Mouse (Mus musculus) liver, embryonic 14.5 days (tissue): Measurements from ENCODE around the gene Thsd4. TPM values are rescaled to one million over a fixed set of nuclear protein-coding genes. Genes with fewer than 3 reads are reported as not detected.
A peak's percentile ranks its signal among the peaks of the same experiment; 100 is the strongest.

Experiments used
- ATAC-seq: fragments of 200-750 bp; cut with Nextera tagmentation; 2 replicates; pipeline ENCODE4 v1.8.0; 2017; ENCODE audit warnings: moderate number of reproducible peaks, mild to moderate bottlenecking, moderate library complexity; ENCODE audit not compliant: insufficient read depth
- DNase-seq, 3 experiments: peaks; one replicate each; pipeline ENCODE4 v3.0.0-alpha.2; 2012 to 2013; ENCODE audit warnings: low read depth in 3 of 3, low spot score in 3 of 3
- H3K27ac ChIP-seq: fragments of 300-500 bp; sonication (generic); 2 replicates; pipeline ENCODE4 v1.5.1; 2014; ENCODE audit warnings: moderate library complexity, mild to moderate bottlenecking, control low read depth, inconsistent platforms
- H3K27me3 ChIP-seq: fragments of 300-500 bp; sonication (generic); 2 replicates; pipeline ENCODE4 v1.6.1; 2014; ENCODE audit warnings: mild to moderate bottlenecking, low read length, moderate library complexity; ENCODE audit not compliant: control insufficient read depth, insufficient read depth
- H3K36me3 ChIP-seq: fragments of 300-500 bp; sonication (generic); replicated peaks from 2 replicates; pipeline ENCODE4 v1.6.1; 2014; ENCODE audit warnings: low read depth; ENCODE audit not compliant: control insufficient read depth, insufficient read depth
- H3K4me1 ChIP-seq, 2 experiments: fragments of 200-500 bp in 1 of 2; fragments of 300-500 bp in 1 of 2; sonication (generic) in 1 of 2; replicated peaks; 2 replicates each; pipeline ENCODE4 v1.6.1; 2012 to 2014; ENCODE audit warnings: antibody characterized with exemption in 1 of 2, inconsistent platforms in 1 of 2, low read length in 1 of 2; ENCODE audit not compliant: control insufficient read depth in 2 of 2, insufficient read depth in 2 of 2
- H3K4me2 ChIP-seq: fragments of 300-500 bp; sonication (generic); 2 replicates; pipeline ENCODE4 v1.6.1; 2014; ENCODE audit warnings: low read depth, mild to moderate bottlenecking, control low read depth, moderate library complexity
- H3K4me3 ChIP-seq, 2 experiments: fragments of 200-500 bp in 1 of 2; fragments of 300-500 bp in 1 of 2; sonication (generic) in 1 of 2; 2 replicates each; pipeline ENCODE4 v1.5.1; 2012 to 2014; ENCODE audit warnings: low read depth in 2 of 2, low read length in 2 of 2, mild to moderate bottlenecking in 2 of 2, control low read depth in 1 of 2, inconsistent platforms in 1 of 2, moderate library complexity in 1 of 2; ENCODE audit not compliant: insufficient read depth in 1 of 2
- H3K9ac ChIP-seq: fragments of 300-500 bp; sonication (generic); replicated peaks from 2 replicates; pipeline ENCODE4 v1.6.1; 2014; ENCODE audit warnings: mild to moderate bottlenecking, control low read depth, moderate library complexity
- H3K9me3 ChIP-seq: fragments of 300-500 bp; sonication (generic); 2 replicates; pipeline ENCODE4 v1.6.1; 2016; ENCODE audit warnings: low read length, mixed read lengths; ENCODE audit not compliant: control insufficient read depth
- CTCF ChIP-seq: IDR thresholded peaks from 2 replicates; pipeline ENCODE4 v1.5.1; 2016; ENCODE audit warnings: antibody characterized with exemption, low read depth, control low read depth
- EP300 ChIP-seq: IDR thresholded peaks from 2 replicates; pipeline ENCODE4 v1.6.1; 2016; ENCODE audit warnings: antibody characterized with exemption, low read depth
- WGBS: fragments of 180-500 bp; shearing (Covaris S2); extraction: QIAGEN DNeasy Blood & Tissue Kit; methylation state at CpG from one replicate; pipeline ENCODE4 v1.1.7; 2014; ENCODE audit not compliant: insufficient replicate concordance; 5-methylcytosine and 5-hydroxymethylcytosine counted together
- polyA plus RNA-seq, 2 experiments: library from polyadenylated mRNA; depleted of rRNA in 1 of 2; stranded (reverse) in 1 of 2; unstranded in 1 of 2; fragments of >200 nt; fragmentation: Nextera tagmentation in 1 of 2; extraction: Ambion mirVana in 1 of 2; gene quantifications; 2 replicates each; pipeline versions ENCODE4 v1.2.1 to v1.2.3; 2012 to 2014

Gene Thsd4
- polyA plus RNA-seq, 2 experiments = 0.43 to 0.48 TPM

- Histone ChIP-seq H3K27me3 (no peaks in the 10 kb centered on the region), H3K36me3 (no peaks in the 10 kb centered on the region), H3K4me2 (no peak overlapping the region), H3K9me3 (no peaks in the 10 kb centered on the region), H3K4me3 (no peak overlapping the region), H3K9ac (no peak overlapping the region), H3K4me1 (peaks cover 2 to 8% of the 10 kb centered on the region in 2 experiments), H3K27ac (no peak overlapping the region)
- ATAC-seq (no peak), DNase-seq (no peak)
- TF ChIP-seq EP300 (no peak), CTCF (no peak)
- 69% methylated on average over 4 of the region's 4 CpGs for WGBS
Observed at GRCm38 (mm10) chr9:60373161-60373737, 148.6 kb downstream of the Thsd4 start.

DNA sequence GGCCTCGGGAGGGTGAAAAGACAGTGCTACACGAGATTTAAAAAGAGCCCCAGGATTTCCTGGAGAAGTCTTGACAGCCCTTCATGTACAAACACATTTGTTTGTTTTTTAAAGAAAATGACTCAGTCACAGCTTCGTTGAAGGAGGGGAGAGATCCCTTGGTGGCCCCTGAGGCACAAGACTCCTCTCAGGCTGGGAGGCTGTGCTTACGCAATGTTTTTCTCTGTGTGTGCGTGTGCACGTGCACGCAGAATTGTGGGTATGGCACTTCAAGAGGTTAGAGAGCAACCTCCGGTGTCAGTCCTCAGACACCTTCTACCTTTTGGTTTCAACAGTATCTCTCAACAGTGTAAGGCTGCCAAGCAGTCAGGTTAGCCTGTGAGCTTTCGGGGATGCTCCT lies 153.3 kb downstream of the Thsd4 start:
- TF ChIP-seq CTCF (no peak), EP300 (no peak)
- Histone ChIP-seq H3K9me3 (no peaks in the 10 kb centered on the region), H3K4me3 (no peak overlapping the region), H3K36me3 (no peaks in the 10 kb centered on the region), H3K9ac (no peak overlapping the region), H3K4me2 (peak overlapping the region; percentile 40), H3K27me3 (no peaks in the 10 kb centered on the region), H3K4me1 (peaks cover 8 to 22% of the 10 kb centered on the region in 2 experiments), H3K27ac (no peak overlapping the region)
- ATAC-seq (no peak), DNase-seq (no peak)
- WGBS = 52% methylated on average over 9 of the region's 9 CpGs

GRCm38 (mm10) chr9:60367617-60368305 lies 154.1 kb downstream of the Thsd4 start:
- DNase-seq = peak; percentile 24 to 59 (median 45)
- H3K27me3 ChIP-seq = no peaks in the 10 kb centered on the region
- H3K9ac ChIP-seq = no peak overlapping the region
- no peak overlapping the region for H3K4me3 ChIP-seq
- H3K9me3 ChIP-seq = no peaks in the 10 kb centered on the region
- H3K27ac ChIP-seq = no peak overlapping the region
- H3K4me2 ChIP-seq = peak overlapping the region; percentile 40
- WGBS = 16% methylated on average over 10 of the region's 10 CpGs
- H3K36me3 ChIP-seq = no peaks in the 10 kb centered on the region
- ATAC-seq = peak; percentile 96
- TF ChIP-seq CTCF (no peak), EP300 (peak; percentile 83)
- peaks cover 8 to 22% of the 10 kb centered on the region in 2 experiments for H3K4me1 ChIP-seq

- Histone ChIP-seq H3K4me3 (no peak overlapping the region), H3K27ac (no peak overlapping the region), H3K9ac (no peak overlapping the region), H3K9me3 (no peaks in the 10 kb centered on the region), H3K36me3 (no peaks in the 10 kb centered on the region), H3K27me3 (no peaks in the 10 kb centered on the region), H3K4me2 (no peak overlapping the region), H3K4me1 (peaks cover 8 to 22% of the 10 kb centered on the region in 2 experiments)
- no peak for ATAC-seq
- DNase-seq = no peak
- TF ChIP-seq EP300 = no peak
- TF ChIP-seq CTCF = no peak
- WGBS = 59% methylated on average over 14 of the region's 14 CpGs
Observed at GRCm38 (mm10) chr9:60364166-60364781, 157.6 kb downstream of the Thsd4 start.

DNA sequence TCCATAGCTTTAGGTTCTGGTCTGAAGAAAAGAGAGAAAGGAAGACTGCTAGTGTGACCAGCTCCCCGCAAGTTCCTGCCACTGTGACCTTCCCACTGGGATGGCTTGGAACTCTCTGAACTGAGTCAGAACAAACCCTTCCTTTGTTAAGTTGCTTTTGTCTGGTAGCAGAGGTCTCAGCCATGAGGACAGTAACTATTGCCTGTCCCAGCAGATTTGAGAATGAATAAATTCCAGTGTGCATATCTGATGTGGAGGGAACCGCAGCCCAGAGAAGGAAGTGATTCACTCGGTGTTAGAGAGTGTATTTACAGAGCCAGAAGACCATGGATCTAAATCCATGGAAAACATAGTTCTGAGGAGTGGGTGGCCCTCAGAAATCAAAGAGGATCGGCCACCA lies 169.5 kb downstream of the Thsd4 start:
- no peaks in the 10 kb centered on the region; the same call in 1 of the 2 replicates for H3K27me3 ChIP-seq
- DNase-seq (no peak), ATAC-seq (no peak)
- TF ChIP-seq CTCF (no peak), EP300 (no peak)
- no peak overlapping the region for H3K27ac ChIP-seq
- H3K9ac ChIP-seq = no peak overlapping the region
- no peaks in the 10 kb centered on the region for H3K36me3 ChIP-seq
- no peak overlapping the region for H3K4me3 ChIP-seq
- H3K9me3 ChIP-seq = no peaks in the 10 kb centered on the region
- no peak overlapping the region for H3K4me2 ChIP-seq
- H3K4me1 ChIP-seq = no peaks in the 10 kb centered on the region
- 49% methylated on average over 4 of the region's 4 CpGs for WGBS
